Mouse (Mus musculus): ENCODE results near the gene Tmcc2. TPM values are rescaled to one million over a fixed set of nuclear protein-coding genes. Genes with fewer than 3 reads are reported as not detected.
A peak's percentile ranks its signal among the peaks of the same experiment; 100 is the strongest.

Tmcc2 gene
- polyA plus RNA-seq, 1 experiment from 2014 or later: 37.2 TPM

DNA sequence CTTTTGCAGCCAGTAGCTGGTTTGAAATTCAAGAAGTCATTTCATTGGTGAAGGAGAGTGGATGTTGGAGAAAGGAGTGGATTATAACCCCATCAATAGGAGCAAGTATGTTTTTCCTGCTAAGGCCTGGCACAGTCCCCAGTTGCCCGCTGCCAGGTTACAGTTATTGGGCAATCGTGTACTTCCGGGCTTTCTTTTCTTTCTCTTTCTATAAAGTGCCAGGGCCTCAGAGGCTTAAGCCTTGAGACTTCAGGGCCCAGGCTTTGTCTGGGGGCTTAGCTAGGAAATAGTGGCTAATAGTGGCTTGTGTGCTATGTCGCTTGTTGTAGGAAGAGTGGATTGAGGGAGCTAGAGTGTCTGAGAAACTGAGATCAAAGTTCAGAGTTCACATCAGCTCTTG lies 73.7 kb downstream of the Tmcc2 start:
- peak; percentile 87 for DNase-seq (ENCODE audit: low spot score)
- Histone ChIP-seq H3K4me1 (ENCODE audit: insufficient read depth, low read depth, low read length) (peaks cover 12% of the 10 kb centered on the region; the same call in 1 of the 2 replicates), H3K4me3 (ENCODE audit: low read depth, low read length) (peak overlapping the region; percentile 57; the same call in 1 of the 2 replicates), H3K27ac (ENCODE audit: low read length) (peak overlapping the region; percentile 66), H3K9ac (replicated peaks; ENCODE audit: low read depth) (no peak overlapping the region), H3K36me3 (ENCODE audit: insufficient read depth, low read length) (no peaks in the 10 kb centered on the region), H3K27me3 (replicated peaks; ENCODE audit: insufficient read depth, low read length) (no peaks in the 10 kb centered on the region), H3K4me2 (replicated peaks; ENCODE audit: low read depth, low read length) (peak overlapping the region; percentile 90), H3K9me3 (ENCODE audit: low read length) (no peaks in the 10 kb centered on the region)
- no peak for TF ChIP-seq CTCF (IDR thresholded peaks at IDR 0.05)
- TF ChIP-seq EP300 (IDR thresholded peaks at IDR 0.05): no peak; the same call in none of the 2 replicates
- WGBS: 18% methylated on average over 4 of the region's 4 CpGs
- ATAC-seq: peak; percentile 46

DNA sequence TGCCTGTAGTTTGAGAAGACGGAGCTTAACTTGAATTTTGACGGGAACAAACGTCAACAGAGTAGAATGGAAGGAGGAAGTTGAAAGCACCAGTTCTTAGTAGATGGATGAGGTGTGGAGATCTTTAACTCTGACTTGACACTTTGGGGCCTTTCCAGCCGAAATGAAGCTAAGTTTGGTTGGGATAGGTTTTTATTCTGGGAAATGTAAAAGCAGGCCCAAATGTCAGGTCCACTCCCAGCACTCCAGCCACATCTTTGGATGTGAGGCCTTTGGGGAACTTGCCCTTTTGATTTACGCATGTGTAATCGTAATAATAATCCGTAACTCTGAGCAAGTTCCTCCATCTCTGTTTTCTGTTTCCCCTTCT lies 74.5 kb downstream of the Tmcc2 start:
- ATAC-seq (no peak), DNase-seq (ENCODE audit: low spot score) (no peak)
- WGBS: 18% methylated on average over 7 of the region's 7 CpGs
- peak overlapping the region; percentile 45 for H3K9ac ChIP-seq (replicated peaks; ENCODE audit: low read depth)
- peak overlapping the region; percentile 79 for H3K27ac ChIP-seq (ENCODE audit: low read length)
- peak overlapping the region; percentile 90 for H3K4me2 ChIP-seq (replicated peaks; ENCODE audit: low read depth, low read length)
- no peaks in the 10 kb centered on the region for H3K36me3 ChIP-seq (ENCODE audit: insufficient read depth, low read length)
- TF ChIP-seq CTCF (IDR thresholded peaks at IDR 0.05): no peak
- no peak for TF ChIP-seq EP300 (IDR thresholded peaks at IDR 0.05)
- H3K27me3 ChIP-seq (replicated peaks; ENCODE audit: insufficient read depth, low read length): no peaks in the 10 kb centered on the region
- peaks cover 16% of the 10 kb centered on the region; the same call in 1 of the 2 replicates for H3K4me1 ChIP-seq (ENCODE audit: insufficient read depth, low read depth, low read length)
- H3K9me3 ChIP-seq (ENCODE audit: low read length): no peaks in the 10 kb centered on the region
- H3K4me3 ChIP-seq (ENCODE audit: low read depth, low read length): peak overlapping the region; percentile 57

DNA sequence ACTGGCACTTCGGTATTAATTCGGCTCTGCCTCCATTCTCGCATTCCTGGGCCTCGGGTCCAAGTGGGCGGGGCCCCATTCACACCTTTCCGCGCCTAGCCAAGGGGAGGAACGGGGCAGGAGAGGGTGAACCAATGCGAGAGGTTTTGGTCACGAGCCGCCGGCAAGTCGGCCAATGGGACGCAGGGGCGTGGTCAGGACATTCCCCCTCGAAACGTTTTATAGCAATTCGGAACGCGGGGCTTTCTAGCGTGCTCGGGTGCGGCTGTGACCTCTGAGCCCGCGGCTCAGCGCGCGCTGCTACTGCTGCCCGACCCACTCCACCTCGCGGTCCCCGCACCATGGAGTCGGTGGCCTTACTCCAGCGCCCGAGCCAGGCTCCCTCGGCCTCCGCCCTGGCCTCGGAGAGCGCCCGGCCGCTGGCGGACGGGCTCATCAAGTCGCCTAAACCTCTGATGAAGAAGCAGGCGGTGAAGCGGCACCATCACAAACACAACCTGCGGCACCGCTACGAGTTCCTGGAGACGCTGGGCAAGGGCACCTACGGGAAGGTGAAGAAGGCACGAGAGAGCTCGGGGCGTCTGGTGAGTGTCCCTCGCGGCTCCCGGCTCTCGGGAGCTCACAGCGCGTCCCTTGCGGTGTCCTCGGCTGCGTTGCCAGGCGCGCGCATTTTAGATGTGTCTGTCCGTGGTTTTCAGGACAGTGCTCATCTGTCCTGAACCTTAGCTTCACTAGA lies 75.0 kb downstream of the Tmcc2 start, which contains the start of gene Nuak2:
Gene Nuak2, plus strand, starts transcription at position 238 of the 736 bp plus-strand sequence.
- Histone ChIP-seq H3K4me1 (ENCODE audit: insufficient read depth, low read depth, low read length) (peaks cover 16% of the 10 kb centered on the region; the same call in 1 of the 2 replicates), H3K27me3 (replicated peaks; ENCODE audit: insufficient read depth, low read length) (no peaks in the 10 kb centered on the region), H3K4me2 (replicated peaks; ENCODE audit: low read depth, low read length) (peak within 1 kb of the TSS; percentile 90), H3K9ac (replicated peaks; ENCODE audit: low read depth) (peak within 1 kb of the TSS; percentile 45), H3K36me3 (ENCODE audit: insufficient read depth, low read length) (no peaks in the 10 kb centered on the region), H3K27ac (ENCODE audit: low read length) (peak within 1 kb of the TSS; percentile 79), H3K4me3 (ENCODE audit: low read depth, low read length) (peak within 1 kb of the TSS; percentile 57), H3K9me3 (ENCODE audit: low read length) (no peaks in the 10 kb centered on the region)
- DNase-seq (ENCODE audit: low spot score) (peak; percentile 96), ATAC-seq (peak; percentile 73)
- TF ChIP-seq CTCF (IDR thresholded peaks at IDR 0.05): no peak
- TF ChIP-seq EP300 (IDR thresholded peaks at IDR 0.05): peak; percentile 25; the same call in 1 of the 2 replicates
- under 1% methylated on average over 65 of the region's 67 CpGs for WGBS

DNA sequence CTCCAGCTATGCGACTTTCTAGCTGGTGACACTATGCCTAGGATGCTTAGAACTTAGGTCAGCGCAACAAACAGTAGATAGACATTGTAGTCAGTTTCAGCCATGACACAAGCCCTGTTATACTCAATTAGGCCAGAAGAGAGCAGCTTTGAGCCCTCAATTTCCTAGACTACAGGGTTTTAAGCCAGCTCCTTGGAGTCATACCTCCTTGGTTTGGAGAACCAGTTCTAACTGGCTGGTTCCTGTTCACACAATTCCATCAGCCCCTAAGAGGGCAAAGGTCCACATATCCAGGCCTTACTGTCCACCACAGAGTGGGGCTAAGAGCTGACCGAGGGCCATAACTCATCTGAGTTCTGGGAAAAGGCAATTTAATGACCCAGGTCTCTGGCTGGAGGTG lies 78.4 kb downstream of the Tmcc2 start:
- Histone ChIP-seq H3K9me3 (ENCODE audit: low read length) (no peaks in the 10 kb centered on the region), H3K4me2 (replicated peaks; ENCODE audit: low read depth, low read length) (no peak overlapping the region), H3K27ac (ENCODE audit: low read length) (no peak overlapping the region), H3K36me3 (ENCODE audit: insufficient read depth, low read length) (no peaks in the 10 kb centered on the region), H3K4me1 (ENCODE audit: insufficient read depth, low read depth, low read length) (peaks cover 7% of the 10 kb centered on the region; the same call in 1 of the 2 replicates), H3K9ac (replicated peaks; ENCODE audit: low read depth) (no peak overlapping the region), H3K4me3 (ENCODE audit: low read depth, low read length) (no peak overlapping the region), H3K27me3 (replicated peaks; ENCODE audit: insufficient read depth, low read length) (0 out of 2 replicates have a peak, but pooled peaks cover 2% of the 10 kb centered on the region)
- DNase-seq (ENCODE audit: low spot score): peak; percentile 88
- WGBS: 58% methylated on average over 3 of the region's 3 CpGs
- TF ChIP-seq EP300 (IDR thresholded peaks at IDR 0.05) (peak; percentile 45; the same call in 1 of the 2 replicates), CTCF (IDR thresholded peaks at IDR 0.05) (peak; percentile 87)
- peak; percentile 42 for ATAC-seq

DNA sequence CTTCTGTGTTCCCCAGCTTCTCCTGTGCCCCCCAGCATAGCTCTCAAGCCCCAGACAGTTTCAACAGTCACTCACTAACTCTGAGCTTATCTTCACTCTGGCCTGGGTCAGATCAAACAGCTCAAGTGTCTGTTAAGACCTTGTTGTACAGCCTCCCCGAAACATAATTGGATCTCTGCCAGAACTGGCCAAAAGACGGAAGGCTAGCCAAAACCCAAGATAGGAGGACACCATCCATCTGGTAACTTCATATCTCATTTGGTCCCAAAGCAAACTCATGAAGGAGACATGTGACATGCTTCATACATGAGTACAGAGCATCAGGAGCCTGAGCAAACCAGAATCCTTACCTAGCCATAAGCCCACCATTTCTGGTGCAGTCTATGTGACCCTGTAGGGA lies 79.0 kb downstream of the Tmcc2 start:
- no peak overlapping the region for H3K27ac ChIP-seq (ENCODE audit: low read length)
- no peaks in the 10 kb centered on the region for H3K9me3 ChIP-seq (ENCODE audit: low read length)
- DNase-seq (ENCODE audit: low spot score) (no peak), ATAC-seq (no peak)
- TF ChIP-seq EP300 (IDR thresholded peaks at IDR 0.05): no peak
- TF ChIP-seq CTCF (IDR thresholded peaks at IDR 0.05): no peak
- H3K36me3 ChIP-seq (ENCODE audit: insufficient read depth, low read length): no peaks in the 10 kb centered on the region
- 0 out of 2 replicates have a peak, but pooled peaks cover 2% of the 10 kb centered on the region for H3K27me3 ChIP-seq (replicated peaks; ENCODE audit: insufficient read depth, low read length)
- H3K9ac ChIP-seq (replicated peaks; ENCODE audit: low read depth): no peak overlapping the region
- 14% methylated on average over 2 of the region's 2 CpGs for WGBS
- H3K4me1 ChIP-seq (ENCODE audit: insufficient read depth, low read depth, low read length): 0 out of 2 replicates have a peak, but pooled peaks cover 4% of the 10 kb centered on the region
- H3K4me2 ChIP-seq (replicated peaks; ENCODE audit: low read depth, low read length): no peak overlapping the region
- no peak overlapping the region for H3K4me3 ChIP-seq (ENCODE audit: low read depth, low read length)

DNA sequence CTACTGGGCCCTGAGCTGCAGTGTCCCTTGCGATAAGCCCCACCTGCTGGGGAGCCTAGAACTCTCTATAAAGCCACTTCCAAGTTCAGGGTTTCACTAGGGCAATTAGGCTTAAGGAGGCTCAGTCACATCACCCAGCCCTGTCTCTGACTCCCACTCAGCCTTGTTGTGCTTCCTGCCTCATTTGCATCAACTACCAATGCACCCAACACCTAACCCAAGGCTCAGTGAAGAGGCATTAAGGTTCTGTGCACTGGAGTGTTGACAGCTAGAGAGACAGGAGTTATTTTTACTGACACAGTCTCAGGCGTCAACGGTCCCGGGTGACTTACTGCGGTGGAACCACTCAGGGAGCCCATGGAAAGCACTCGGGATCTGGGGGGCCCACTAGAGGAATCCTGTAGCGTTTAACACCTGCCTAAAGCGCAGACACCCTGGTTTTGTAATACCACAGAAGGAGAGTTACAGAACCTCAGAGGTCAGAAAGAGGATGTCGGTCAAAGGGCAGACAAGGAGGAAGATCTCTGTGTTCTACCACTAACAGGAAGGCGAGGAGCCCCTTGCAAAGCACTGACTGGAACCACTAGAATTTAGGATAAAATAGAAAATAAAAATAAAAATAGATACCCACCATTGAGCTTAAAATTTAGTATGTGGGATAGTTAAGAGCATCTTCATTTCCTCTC lies 79.8 kb downstream of the Tmcc2 start:
- no peak for DNase-seq (ENCODE audit: low spot score)
- TF ChIP-seq CTCF (IDR thresholded peaks at IDR 0.05) (no peak), EP300 (IDR thresholded peaks at IDR 0.05) (no peak)
- no peak overlapping the region for H3K27ac ChIP-seq (ENCODE audit: low read length)
- H3K4me1 ChIP-seq (ENCODE audit: insufficient read depth, low read depth, low read length): 0 out of 2 replicates have a peak, but pooled peaks cover 4% of the 10 kb centered on the region
- H3K36me3 ChIP-seq (ENCODE audit: insufficient read depth, low read length): no peaks in the 10 kb centered on the region
- no peak overlapping the region for H3K4me2 ChIP-seq (replicated peaks; ENCODE audit: low read depth, low read length)
- 0 out of 2 replicates have a peak, but pooled peaks cover 2% of the 10 kb centered on the region for H3K27me3 ChIP-seq (replicated peaks; ENCODE audit: insufficient read depth, low read length)
- H3K9me3 ChIP-seq (ENCODE audit: low read length): no peaks in the 10 kb centered on the region
- WGBS: 56% methylated on average over 10 of the region's 10 CpGs
- no peak for ATAC-seq
- H3K9ac ChIP-seq (replicated peaks; ENCODE audit: low read depth): no peak overlapping the region
- H3K4me3 ChIP-seq (ENCODE audit: low read depth, low read length): no peak overlapping the region

All from lung, postnatal 0 days (tissue).